Mouse (Mus musculus): Measurements from ENCODE around the gene Upf1.

Gene Upf1

GRCm38 (mm10) chr8:70360769-70361168 is 7.7 kb upstream of the Upf1 start:
- in situ Hi-C loops (cut with MboI, MseI) = no loop called here

GRCm38 (mm10) chr8:70359411-70359810 is 6.3 kb upstream of the Upf1 start:
- in situ Hi-C loops (cut with MboI, MseI) = no loop called here

- in situ Hi-C loops (cut with MboI, MseI) = no loop called here
Measured at GRCm38 (mm10) chr8:70356111-70356510, 3.0 kb upstream of the Upf1 start.

- in situ Hi-C loops (cut with MboI, MseI) = no loop called here
Measured at GRCm38 (mm10) chr8:70354004-70354403, 926 bp upstream of the Upf1 start.

GRCm38 (mm10) chr8:70352657-70353151 is 374 bp downstream of the Upf1 start:
- in situ Hi-C loops (cut with MboI, MseI) = no loop called here

GRCm38 (mm10) chr8:70352000-70352384 is 1.1 kb downstream of the Upf1 start:
- in situ Hi-C loops (cut with MboI, MseI) = no loop called here

GRCm38 (mm10) chr8:70351035-70351999 is 1.8 kb downstream of the Upf1 start:
- in situ Hi-C loops (cut with MboI, MseI) = no loop called here

- in situ Hi-C loops (cut with MboI, MseI) = no loop called here
Measured at GRCm38 (mm10) chr8:70347860-70348420, 5.1 kb downstream of the Upf1 start.

- in situ Hi-C loops (cut with MboI, MseI) = no loop called here
Measured at GRCm38 (mm10) chr8:70347443-70347842, 5.6 kb downstream of the Upf1 start.

GRCm38 (mm10) chr8:70344279-70344678 is 8.8 kb downstream of the Upf1 start:
- in situ Hi-C loops (cut with MboI, MseI) = no loop called here

GRCm38 (mm10) chr8:70343696-70344095 is 9.4 kb downstream of the Upf1 start:
- in situ Hi-C loops (cut with MboI, MseI) = no loop called here

- in situ Hi-C loops (cut with MboI, MseI) = no loop called here
Measured at GRCm38 (mm10) chr8:70343076-70343475, 10.0 kb downstream of the Upf1 start.

- in situ Hi-C loops (cut with MboI, MseI) = no loop called here
Measured at GRCm38 (mm10) chr8:70342007-70342406, 11.1 kb downstream of the Upf1 start.

- in situ Hi-C loops (cut with MboI, MseI) = no loop called here
Measured at GRCm38 (mm10) chr8:70340659-70341058, 12.4 kb downstream of the Upf1 start.

- in situ Hi-C loops (cut with MboI, MseI) = no loop called here
Measured at GRCm38 (mm10) chr8:70338931-70339330, 14.1 kb downstream of the Upf1 start.

GRCm38 (mm10) chr8:70332878-70333202 is 20.2 kb downstream of the Upf1 start:
- in situ Hi-C loops (cut with MboI, MseI) = no loop called here

- in situ Hi-C loops (cut with MboI, MseI) = no loop called here
Measured at GRCm38 (mm10) chr8:70332070-70332877, 20.8 kb downstream of the Upf1 start.

GRCm38 (mm10) chr8:70331526-70331925 is 21.6 kb downstream of the Upf1 start:
- in situ Hi-C loops (cut with MboI, MseI) = no loop called here

- in situ Hi-C loops (cut with MboI, MseI) = no loop called here
Measured at GRCm38 (mm10) chr8:70330741-70331364, 22.2 kb downstream of the Upf1 start.

- in situ Hi-C loops (cut with MboI, MseI) = no loop called here
Measured at GRCm38 (mm10) chr8:70329835-70330740, 23.0 kb downstream of the Upf1 start.
